Mouse (Mus musculus): Measurements from ENCODE around the gene Olfml3. TPM values are rescaled to one million over a fixed set of nuclear protein-coding genes. Genes with fewer than 3 reads are reported as not detected.

Olfml3 gene
- 46.2 TPM for polyA plus RNA-seq (2014; fragmentation: Illumina TruSeq; extraction: RNeasy Lipid Tissue Mini Kit (QIAGEN cat#74804); ENCODE audit: insufficient read depth, low read depth, low replicate concordance)

DNA sequence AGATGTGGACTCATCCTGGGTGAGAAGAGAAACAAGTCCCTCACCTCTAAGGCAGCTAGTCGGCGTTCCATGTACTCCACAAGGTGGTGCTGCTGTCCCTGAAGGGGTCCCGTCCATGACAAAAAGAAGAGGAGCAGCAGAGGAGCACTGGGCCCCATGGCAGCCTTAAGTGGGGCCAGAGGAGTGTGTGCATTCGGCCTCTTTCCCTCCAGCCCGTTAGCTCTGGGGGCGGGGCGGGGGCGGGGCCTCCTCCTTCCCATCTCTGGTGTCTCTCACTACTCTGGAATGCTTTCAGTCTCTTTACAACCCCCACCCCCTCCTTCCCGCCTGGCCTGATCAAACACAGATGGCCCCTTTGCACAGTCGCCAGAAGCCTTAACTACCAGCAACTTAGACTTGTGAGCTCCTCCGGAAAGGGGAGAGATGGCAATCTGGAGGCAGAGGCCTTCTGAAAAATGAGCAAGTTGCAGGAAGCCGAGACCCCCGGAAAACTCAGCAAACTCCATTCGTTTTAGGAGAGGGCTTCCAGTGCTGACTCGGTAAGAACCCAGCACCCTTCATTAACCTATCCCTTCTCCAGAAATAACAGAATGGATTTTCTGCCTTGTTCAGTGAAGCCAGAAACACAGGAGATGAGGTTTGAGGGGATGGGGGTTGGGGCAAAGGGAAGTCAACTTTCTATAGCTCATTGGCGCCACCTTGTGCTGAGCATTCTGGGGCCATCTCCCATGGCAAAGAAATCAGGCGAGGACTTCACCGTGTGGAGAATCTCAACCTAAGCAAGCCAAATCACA, at the start of gene Olfml3:
TSS of gene Olfml3 (minus strand) at position 224 of the 794 bp plus-strand sequence.

DNA sequence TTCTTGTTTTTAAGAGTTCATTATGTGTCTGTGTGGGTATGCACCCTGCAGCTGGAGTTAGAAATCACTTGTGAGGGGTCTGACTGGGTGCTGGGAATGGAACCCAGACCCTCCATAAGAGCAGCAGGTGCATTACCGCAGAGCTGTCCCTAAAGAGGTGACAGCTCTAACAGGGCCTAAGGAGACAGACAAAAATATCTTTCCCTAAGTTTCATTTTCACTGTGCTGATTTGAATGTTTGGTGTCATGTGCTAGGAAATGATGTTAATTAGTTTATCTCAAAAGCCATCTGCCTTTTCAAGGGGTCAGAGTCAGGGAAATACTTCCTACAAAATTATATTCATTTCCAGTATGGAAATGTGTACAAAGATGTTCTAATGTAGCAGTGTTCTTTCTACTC, 1.5 kb upstream of the Olfml3 start, which contains the start of gene Gm10964:
TSS of gene Gm10964 (plus strand) at position 38 of the 400 bp plus-strand sequence.

Other genes starting within 250 kb of the Olfml3 start
- 0.27 TPM for gene Syt6, start 162.8 kb downstream of the Olfml3 start, polyA plus RNA-seq (2014; fragmentation: Illumina TruSeq; extraction: RNeasy Lipid Tissue Mini Kit (QIAGEN cat#74804); ENCODE audit: insufficient read depth, low read depth, low replicate concordance)
- gene Atg4a-ps, start 91.9 kb downstream of the Olfml3 start, polyA plus RNA-seq (2014; fragmentation: Illumina TruSeq; extraction: RNeasy Lipid Tissue Mini Kit (QIAGEN cat#74804); ENCODE audit: insufficient read depth, low read depth, low replicate concordance), result not detected
- not detected for gene Gm10964, start 1.4 kb upstream of the Olfml3 start, polyA plus RNA-seq (2014; fragmentation: Illumina TruSeq; extraction: RNeasy Lipid Tissue Mini Kit (QIAGEN cat#74804); ENCODE audit: insufficient read depth, low read depth, low replicate concordance)
- 24.4 TPM for gene Hipk1, start 53.6 kb upstream of the Olfml3 start, polyA plus RNA-seq (2014; fragmentation: Illumina TruSeq; extraction: RNeasy Lipid Tissue Mini Kit (QIAGEN cat#74804); ENCODE audit: insufficient read depth, low read depth, low replicate concordance)
- gene Dclre1b, start 71.4 kb upstream of the Olfml3 start, polyA plus RNA-seq (2014; fragmentation: Illumina TruSeq; extraction: RNeasy Lipid Tissue Mini Kit (QIAGEN cat#74804); ENCODE audit: insufficient read depth, low read depth, low replicate concordance), result 4.7 TPM
- gene Ap4b1, start 71.5 kb upstream of the Olfml3 start, polyA plus RNA-seq (2014; fragmentation: Illumina TruSeq; extraction: RNeasy Lipid Tissue Mini Kit (QIAGEN cat#74804); ENCODE audit: insufficient read depth, low read depth, low replicate concordance), result 7.8 TPM
- not detected for gene Gm43064, start 71.6 kb upstream of the Olfml3 start, polyA plus RNA-seq (2014; fragmentation: Illumina TruSeq; extraction: RNeasy Lipid Tissue Mini Kit (QIAGEN cat#74804); ENCODE audit: insufficient read depth, low read depth, low replicate concordance)
- not detected for gene Bcl2l15, start 94.6 kb upstream of the Olfml3 start, polyA plus RNA-seq (2014; fragmentation: Illumina TruSeq; extraction: RNeasy Lipid Tissue Mini Kit (QIAGEN cat#74804); ENCODE audit: insufficient read depth, low read depth, low replicate concordance)
- 7.4 TPM for gene Ptpn22, start 121.8 kb upstream of the Olfml3 start, polyA plus RNA-seq (2014; fragmentation: Illumina TruSeq; extraction: RNeasy Lipid Tissue Mini Kit (QIAGEN cat#74804); ENCODE audit: insufficient read depth, low read depth, low replicate concordance)
- gene Rsbn1, start 176.1 kb upstream of the Olfml3 start, polyA plus RNA-seq (2014; fragmentation: Illumina TruSeq; extraction: RNeasy Lipid Tissue Mini Kit (QIAGEN cat#74804); ENCODE audit: insufficient read depth, low read depth, low replicate concordance), result 6.1 TPM
- 14.2 TPM for gene Phtf1, start 230.1 kb upstream of the Olfml3 start, polyA plus RNA-seq (2014; fragmentation: Illumina TruSeq; extraction: RNeasy Lipid Tissue Mini Kit (QIAGEN cat#74804); ENCODE audit: insufficient read depth, low read depth, low replicate concordance)